ENCODE assay signal across 8 mouse cellular contexts in genomic region chr9:120936351-120936750, GRCm38 (mm10). TPM values are rescaled to one million over a fixed set of nuclear protein-coding genes. Genes with fewer than 3 reads are reported as not detected.
DNase-seq lines count a peak whose midpoint lies in the region; ATAC-seq and TF ChIP-seq lines count a peak whose summit lies in the region.

No protein-coding gene starts in this region.

- no peaks in the 10 kb centered on the region for H3K36me3 ChIP-seq in liver, adult 2 months (ENCODE audit: control insufficient read depth, insufficient read depth, low read length)
- no peaks in the 10 kb centered on the region for H3K36me3 ChIP-seq in midbrain, postnatal 0 days (ENCODE audit: insufficient read depth, low read length)

- no peak for ATAC-seq in midbrain, postnatal 0 days (ENCODE audit: low FRiP score)

- peak overlapping the region; percentile 7 for H3K4me3 ChIP-seq in liver, adult 2 months (ENCODE audit: insufficient read depth, low read depth, low read length)
- H3K4me3 ChIP-seq in midbrain, postnatal 0 days (ENCODE audit: low read depth, low read length): peak overlapping the region; percentile 65

- no peaks in the 10 kb centered on the region for H3K27me3 ChIP-seq in liver, adult 2 months (ENCODE audit: control insufficient read depth, insufficient read depth, low read length)
- H3K27me3 ChIP-seq in midbrain, postnatal 0 days (ENCODE audit: insufficient read depth, low read length): no peaks in the 10 kb centered on the region

- peak; percentile 61 for DNase-seq in CD4-positive helper T cell, adult 2 months (ENCODE audit: low read depth, low spot score)
- DNase-seq in adrenal gland, adult 2 months: peak; percentile 68
- peak; percentile 45 for DNase-seq in embryo, embryonic 9.5 days (ENCODE audit: extremely low spot score)
- peak; percentile 47 to 69 for DNase-seq in gastrocnemius, postnatal 4 days (ENCODE audit: low spot score in 2 of 2)
- DNase-seq in kidney, adult 11 months: peak; percentile 66
- peak; percentile 44 for DNase-seq in liver, adult 2 months (ENCODE audit: extremely low read depth, low read depth, low spot score)
- DNase-seq in midbrain, postnatal 0 days (ENCODE audit: low spot score): peak; percentile 82
- DNase-seq in thymus, postnatal 14 days: peak; percentile 62

- H3K4me1 ChIP-seq in liver, adult 2 months (ENCODE audit: control insufficient read depth, insufficient read depth, low read length): peaks cover 43% of the 10 kb centered on the region
- peaks cover 23% of the 10 kb centered on the region for H3K4me1 ChIP-seq in midbrain, postnatal 0 days (ENCODE audit: insufficient read depth, low read length)

- peak overlapping the region; percentile 37; the same call in 1 of the 2 replicates for H3K9ac ChIP-seq in liver, adult 2 months (ENCODE audit: low read depth, low read length)
- H3K9ac ChIP-seq in midbrain, postnatal 0 days (replicated peaks; ENCODE audit: low read length, poor library complexity, severe bottlenecking): no peak overlapping the region

- peaks cover 72% of the 10 kb centered on the region for H3K79me2 ChIP-seq in liver, adult 2 months (ENCODE audit: control insufficient read depth, insufficient read depth, low read length)

- no peaks in the 10 kb centered on the region for H3K9me3 ChIP-seq in midbrain, postnatal 0 days (ENCODE audit: low read length)

- H3K27ac ChIP-seq in liver, adult 2 months (replicated peaks; ENCODE audit: insufficient read depth, low read depth, low read length): no peak overlapping the region
- no peak overlapping the region for H3K27ac ChIP-seq in midbrain, postnatal 0 days (ENCODE audit: low read depth, low read length)

- 15% methylated on average over 8 of the region's 8 CpGs for WGBS in liver, adult 2 months
- 10% methylated on average over 8 of the region's 8 CpGs for WGBS in midbrain, postnatal 0 days

- no peak for TF ChIP-seq POLR2A in liver, adult 2 months (IDR thresholded peaks at IDR 0.05; ENCODE audit: extremely low read depth, insufficient read depth, low read length)

- H3K4me2 ChIP-seq in midbrain, postnatal 0 days (ENCODE audit: low read depth, low read length, poor library complexity, severe bottlenecking): peak overlapping the region; percentile 79

- peak; percentile 78 for TF ChIP-seq CTCF in liver, adult 2 months (IDR thresholded peaks at IDR 0.05; ENCODE audit: low read depth, low read length)
- peak; percentile 85 for TF ChIP-seq CTCF in midbrain, postnatal 0 days (IDR thresholded peaks at IDR 0.05)

RNA-seq across cellular contexts. Expression of gene Ctnnb1, which starts 7.3 kb away (rescaled TPM):
- 100 to 1,000 TPM; 723 to 888 TPM for total RNA-seq in adrenal gland, adult 2 months (2021)
- polyA plus RNA-seq in adrenal gland, adult 2 months (2012; rRNA removed): 78.3 and 197 TPM in 2 replicates
- 100 to 1,000 TPM; 434 to 436 TPM for total RNA-seq in gastrocnemius, postnatal 4 days (2021)
- total RNA-seq in liver, adult 2 months (2014; rRNA removed): 278 and 319 TPM in 2 replicates
- polyA plus RNA-seq in liver, adult 2 months (2012; rRNA removed): 34.3 and 41.4 TPM in 2 replicates
- total RNA-seq in midbrain, postnatal 0 days (2014; rRNA removed): 917 and 1,042 TPM in 2 replicates
- 320 and 347 TPM in 2 replicates for polyA plus RNA-seq in midbrain, postnatal 0 days (2015; fragmentation: Nextera tagmentation; extraction: Ambion mirVana)
